Mouse (Mus musculus) lung, postnatal 0 days (tissue): Measurements from ENCODE around the gene Clybl.

Experiments
- CTCF ChIP-seq: IDR thresholded peaks from 2 replicates; pipeline ENCODE4 v1.5.1; 2016; ENCODE audit warnings: antibody characterized with exemption, mild to moderate bottlenecking
- EP300 ChIP-seq: IDR thresholded peaks from 2 replicates; pipeline ENCODE4 v1.6.1; 2016; ENCODE audit warnings: antibody characterized with exemption, mild to moderate bottlenecking, control low read depth

- TF ChIP-seq CTCF (no peak), EP300 (no peak)
Measured at GRCm38 (mm10) chr14:122412841-122413541, 231.5 kb downstream of the Clybl start.
